Comparison of ENCODE assay signal across 8 mouse cellular contexts in genomic region chr3:27183601-27184175, GRCm38 (mm10). TPM values are rescaled to one million over a fixed set of nuclear protein-coding genes. Genes with fewer than 3 reads are reported as not detected.
A peak's percentile ranks its signal among the peaks of the same experiment; 100 is the strongest.
DNase-seq lines count a peak whose midpoint lies in the region; ATAC-seq and TF ChIP-seq lines count a peak whose summit lies in the region.

No protein-coding gene starts in this region.

- ATAC-seq in granulocyte monocyte progenitor cell, adult 5-6 weeks (replicated peaks; ENCODE audit: poor library complexity, severe bottlenecking), result peak; percentile 16
- no peak for ATAC-seq in limb, embryonic 13.5 days (ENCODE audit: low FRiP score, low read depth)
- no peak for ATAC-seq in neural tube, embryonic 14.5 days (ENCODE audit: low read depth)

- peak overlapping the region; percentile 76 for H3K9ac ChIP-seq in limb, embryonic 13.5 days
- peak overlapping the region; percentile 63 for H3K9ac ChIP-seq in neural tube, embryonic 14.5 days (replicated peaks; ENCODE audit: low read depth, low read length)

- H3K27ac ChIP-seq in spleen, adult 2 months (ENCODE audit: insufficient read depth, low read length), result no peak overlapping the region
- no peak overlapping the region for H3K27ac ChIP-seq in limb, embryonic 13.5 days
- no peak overlapping the region for H3K27ac ChIP-seq in neural tube, embryonic 14.5 days (ENCODE audit: low read depth, low read length)

- H3K4me3 ChIP-seq in spleen, adult 2 months (ENCODE audit: extremely low read depth, insufficient read depth, insufficient read length), result peak overlapping the region; percentile 77
- peak overlapping the region; percentile 66 for H3K4me3 ChIP-seq in limb, embryonic 13.5 days
- H3K4me3 ChIP-seq in neural tube, embryonic 14.5 days (ENCODE audit: low read depth, low read length), result peak overlapping the region; percentile 66

- H3K4me2 ChIP-seq in limb, embryonic 13.5 days (replicated peaks), result peak overlapping the region; percentile 95
- peak overlapping the region; percentile 94 for H3K4me2 ChIP-seq in neural tube, embryonic 14.5 days (ENCODE audit: low read depth, low read length)

- WGBS in spleen, adult 2 months, result 12% methylated on average over 19 of the region's 19 CpGs
- WGBS in limb, embryonic 13.5 days, result 14% methylated on average over 19 of the region's 19 CpGs
- 10% methylated on average over 19 of the region's 19 CpGs for WGBS in neural tube, embryonic 14.5 days

- no peak for DNase-seq in spleen, adult 2 months (ENCODE audit: low read depth in 1 of 2, low spot score in 2 of 2)
- DNase-seq in spleen, postnatal 4 days (ENCODE audit: low spot score in 2 of 2), result no peak
- DNase-seq in cerebellum, adult 9-10 months, result peak; percentile 76
- DNase-seq in kidney, adult 18-20 months, result peak; percentile 69
- DNase-seq in natural killer cell, adult 2 months (ENCODE audit: low spot score in 2 of 2), result no peak

- H3K9me3 ChIP-seq in limb, embryonic 13.5 days, result no peaks in the 10 kb centered on the region
- no peaks in the 10 kb centered on the region for H3K9me3 ChIP-seq in neural tube, embryonic 14.5 days (ENCODE audit: control insufficient read depth, low read length)

- H3K4me1 ChIP-seq in spleen, adult 2 months (ENCODE audit: control insufficient read depth, insufficient read depth, insufficient read length), result no peaks in the 10 kb centered on the region
- peaks cover 7% of the 10 kb centered on the region for H3K4me1 ChIP-seq in limb, embryonic 13.5 days
- no peaks in the 10 kb centered on the region for H3K4me1 ChIP-seq in neural tube, embryonic 14.5 days (ENCODE audit: control insufficient read depth, insufficient read depth, low read length)

- 0 out of 2 replicates have a peak, but pooled peaks cover 1% of the 10 kb centered on the region for H3K36me3 ChIP-seq in spleen, adult 2 months (ENCODE audit: control insufficient read depth, insufficient read depth, low read length)
- no peaks in the 10 kb centered on the region for H3K36me3 ChIP-seq in limb, embryonic 13.5 days
- no peaks in the 10 kb centered on the region for H3K36me3 ChIP-seq in neural tube, embryonic 14.5 days (ENCODE audit: control insufficient read depth, insufficient read depth, low read length)

- H3K27me3 ChIP-seq in spleen, adult 2 months (ENCODE audit: control insufficient read depth, insufficient read depth, low read length), result no peaks in the 10 kb centered on the region
- peaks cover 4% of the 10 kb centered on the region; the same call in 1 of the 2 replicates for H3K27me3 ChIP-seq in limb, embryonic 13.5 days
- H3K27me3 ChIP-seq in neural tube, embryonic 14.5 days (ENCODE audit: control insufficient read depth, insufficient read depth, low read length), result no peaks in the 10 kb centered on the region

- TF ChIP-seq CTCF in spleen, adult 2 months (IDR thresholded peaks at IDR 0.05; ENCODE audit: extremely low read depth, insufficient read depth, insufficient read length, insufficient replicate concordance), result no peak

- TF ChIP-seq POLR2A in spleen, adult 2 months (IDR thresholded peaks at IDR 0.05; ENCODE audit: low read depth, low read length), result no peak

RNA-seq across cellular contexts. Expression of gene Nceh1, which starts 0.9 kb away (rescaled TPM):
- 23.0 and 37.0 TPM in 2 replicates for polyA plus RNA-seq in spleen, adult 2 months (2012; rRNA removed)
- 9.9 and 14.0 TPM in 2 replicates for total RNA-seq in granulocyte monocyte progenitor cell, adult 5-6 weeks (2014; fragmentation: Nextera tagmentation)
- 16.8 and 17.7 TPM in 2 replicates for total RNA-seq in granulocyte monocyte progenitor cell, adult 5-6 weeks (2017)
- polyA plus RNA-seq in limb, embryonic 13.5 days (2015; fragmentation: Nextera tagmentation; extraction: Ambion mirVana), result 4.4 and 4.9 TPM in 2 replicates
- 10.6 and 14.8 TPM in 2 replicates for polyA plus RNA-seq in neural tube, embryonic 14.5 days (2014; fragmentation: Nextera tagmentation; extraction: Ambion mirVana)

RNA-seq across cellular contexts. Expression of gene Ect2, which starts 30.0 kb away (rescaled TPM):
- polyA plus RNA-seq in spleen, adult 2 months (2012; rRNA removed), result 0.90 and 1.2 TPM in 2 replicates
- total RNA-seq in granulocyte monocyte progenitor cell, adult 5-6 weeks (2014; fragmentation: Nextera tagmentation), result 27.7 and 82.9 TPM in 2 replicates
- 61.2 and 75.8 TPM in 2 replicates for total RNA-seq in granulocyte monocyte progenitor cell, adult 5-6 weeks (2017)
- polyA plus RNA-seq in limb, embryonic 13.5 days (2015; fragmentation: Nextera tagmentation; extraction: Ambion mirVana), result 45.2 and 47.2 TPM in 2 replicates
- polyA plus RNA-seq in neural tube, embryonic 14.5 days (2014; fragmentation: Nextera tagmentation; extraction: Ambion mirVana), result 5.1 and 7.0 TPM in 2 replicates

Comparison
In these comparisons a context has a peak if more than half of its experiments do, and no peak if none do; other contexts are left out.
1. DNase-seq: peak in cerebellum, adult 9-10 months (single experiment) and kidney, adult 18-20 months (single experiment); none in spleen, adult 2 months (0 of 2), spleen, postnatal 4 days (0 of 2) and natural killer cell, adult 2 months (0 of 2).
2. Peak in every context shown above with its lines, with median percentiles within 50 percentile points of each other: H3K4me3 ChIP-seq.